ENCODE assay signal across 9 mouse cellular contexts in genomic region chr6:91139846-91140245, GRCm38 (mm10). TPM values are rescaled to one million over a fixed set of nuclear protein-coding genes. Genes with fewer than 3 reads are reported as not detected.
A peak's percentile ranks its signal among the peaks of the same experiment; 100 is the strongest.
DNase-seq lines count a peak whose midpoint lies in the region; ATAC-seq lines count a peak whose summit lies in the region.
"Had no signal": no experiment of that assay in that cellular context is flagged by ENCODE, and none has a peak within 500 bp of the region (broad histone marks: within the 10 kb centered on the region; RNA-seq: fewer than 3 reads in every experiment).

No protein-coding gene starts in this region.

- WGBS in intestine, embryonic 15.5 days: 25% methylated on average over 4 of the region's 4 CpGs
- 25% methylated on average over 4 of the region's 4 CpGs for WGBS in limb, embryonic 12.5 days
- WGBS in neural tube, embryonic 12.5 days: 32% methylated on average over 4 of the region's 4 CpGs

- H3K9me3 ChIP-seq in intestine, embryonic 15.5 days: no peaks in the 10 kb centered on the region
- no peaks in the 10 kb centered on the region for H3K9me3 ChIP-seq in limb, embryonic 12.5 days
- no peaks in the 10 kb centered on the region for H3K9me3 ChIP-seq in neural tube, embryonic 12.5 days

- H3K27me3 ChIP-seq in intestine, embryonic 15.5 days (replicated peaks): no peaks in the 10 kb centered on the region
- peaks cover 3% of the 10 kb centered on the region; the same call in 1 of the 2 replicates for H3K27me3 ChIP-seq in limb, embryonic 12.5 days
- H3K27me3 ChIP-seq in neural tube, embryonic 12.5 days (replicated peaks): no peaks in the 10 kb centered on the region

- H3K4me2 ChIP-seq in intestine, embryonic 15.5 days (replicated peaks): no peak overlapping the region
- no peak overlapping the region for H3K4me2 ChIP-seq in limb, embryonic 12.5 days
- H3K4me2 ChIP-seq in neural tube, embryonic 12.5 days (replicated peaks): no peak overlapping the region

- DNase-seq in 3T3-L1 (ENCODE audit: low read depth, low spot score): peak; percentile 91
- DNase-seq in NIH3T3 (ENCODE audit: low read depth): peak; percentile 93
- peak; percentile 85 to 89 for DNase-seq in cerebellum, postnatal 10 days
- DNase-seq in gastrocnemius, postnatal 10 days: peak; percentile 86
- peak; percentile 36 to 76 for DNase-seq in thymus, postnatal 10 days (ENCODE audit: low spot score in 2 of 2)

- no peak overlapping the region for H3K4me3 ChIP-seq in intestine, embryonic 15.5 days (replicated peaks)
- no peak overlapping the region for H3K4me3 ChIP-seq in limb, embryonic 12.5 days (replicated peaks)
- no peak overlapping the region for H3K4me3 ChIP-seq in neural tube, embryonic 12.5 days
- H3K4me3 ChIP-seq: erythroblast, embryonic 14.5 days had no signal

- no peaks in the 10 kb centered on the region for H3K4me1 ChIP-seq in intestine, embryonic 15.5 days (replicated peaks)
- H3K4me1 ChIP-seq in limb, embryonic 12.5 days (replicated peaks): no peaks in the 10 kb centered on the region
- H3K4me1 ChIP-seq in neural tube, embryonic 12.5 days: no peaks in the 10 kb centered on the region

- no peak overlapping the region for H3K9ac ChIP-seq in intestine, embryonic 15.5 days
- H3K9ac ChIP-seq in limb, embryonic 12.5 days (replicated peaks): no peak overlapping the region
- no peak overlapping the region for H3K9ac ChIP-seq in neural tube, embryonic 12.5 days

- ATAC-seq in intestine, embryonic 15.5 days: peak; percentile 61; the same call in 1 of the 2 replicates
- 0 out of 2 replicates have a peak, but pooled peaks have one; percentile 13 for ATAC-seq in limb, embryonic 12.5 days (ENCODE audit: insufficient number of reproducible peaks, insufficient read depth, low FRiP score, low TSS enrichment, low read depth)
- peak; percentile 25; the same call in 1 of the 2 replicates for ATAC-seq in neural tube, embryonic 12.5 days (ENCODE audit: low FRiP score, low read depth)

- H3K36me3 ChIP-seq in intestine, embryonic 15.5 days: no peaks in the 10 kb centered on the region
- H3K36me3 ChIP-seq in limb, embryonic 12.5 days: no peaks in the 10 kb centered on the region
- no peaks in the 10 kb centered on the region for H3K36me3 ChIP-seq in neural tube, embryonic 12.5 days

- H3K27ac ChIP-seq in intestine, embryonic 15.5 days: no peak overlapping the region
- H3K27ac ChIP-seq in limb, embryonic 12.5 days: no peak overlapping the region
- H3K27ac ChIP-seq in neural tube, embryonic 12.5 days: no peak overlapping the region

RNA-seq across cellular contexts. Expression of gene Hdac11, which starts 16.6 kb away (rescaled TPM):
- 10 to 100 TPM; 14.1 to 17.2 TPM for total RNA-seq in gastrocnemius, postnatal 10 days (2021)
- polyA plus RNA-seq in intestine, embryonic 15.5 days (2015; fragmentation: Nextera tagmentation; extraction: Ambion mirVana): 8.7 and 10.4 TPM in 2 replicates
- 16.4 and 16.9 TPM in 2 replicates for polyA plus RNA-seq in limb, embryonic 12.5 days (2016; fragmentation: Nextera tagmentation; extraction: Ambion mirVana)
- 19.1 and 20.5 TPM in 2 replicates for polyA plus RNA-seq in neural tube, embryonic 12.5 days (2016; fragmentation: Nextera tagmentation; extraction: Ambion mirVana)

RNA-seq across cellular contexts. Expression of gene Nup210, which starts 23.2 kb away (rescaled TPM):
- 10 to 100 TPM; 20.6 to 27.9 TPM for total RNA-seq in gastrocnemius, postnatal 10 days (2021)
- 18.2 and 19.4 TPM in 2 replicates for polyA plus RNA-seq in intestine, embryonic 15.5 days (2015; fragmentation: Nextera tagmentation; extraction: Ambion mirVana)
- 5.1 and 5.4 TPM in 2 replicates for polyA plus RNA-seq in limb, embryonic 12.5 days (2016; fragmentation: Nextera tagmentation; extraction: Ambion mirVana)
- 15.1 and 17.1 TPM in 2 replicates for polyA plus RNA-seq in neural tube, embryonic 12.5 days (2016; fragmentation: Nextera tagmentation; extraction: Ambion mirVana)
